In the genomic region with DNA sequence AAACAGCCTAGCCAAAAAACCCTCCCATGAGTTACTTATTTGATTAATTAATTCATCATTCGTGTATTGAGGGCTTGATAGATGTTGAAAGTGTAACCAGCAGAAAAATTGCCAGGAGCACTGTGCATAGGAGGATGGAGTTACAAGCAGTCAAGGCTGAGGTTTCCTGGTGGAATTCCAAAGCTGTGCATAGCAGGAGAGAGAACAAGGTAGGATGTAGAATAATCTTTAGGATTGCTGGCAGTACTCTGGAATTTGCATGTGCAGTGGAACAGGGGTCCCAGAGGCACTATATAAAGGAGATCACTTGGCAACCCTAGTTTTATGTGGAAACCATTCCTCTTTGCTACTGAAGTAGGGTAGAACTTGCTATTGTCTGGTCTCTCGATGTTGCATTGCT, we compare ENCODE assay signal across 30 mouse cellular contexts.
"Had no signal": no experiment of that assay in that cellular context is flagged by ENCODE, and none has a peak within 500 bp of the region (broad histone marks: within the 10 kb centered on the region; RNA-seq: fewer than 3 reads in every experiment).

No protein-coding gene starts in this region.

- H3K9ac ChIP-seq: limb, embryonic 12.5 days; limb, embryonic 15.5 days; liver, embryonic 12.5 days; liver, embryonic 13.5 days; liver, embryonic 14.5 days; liver, embryonic 15.5 days; liver, postnatal 0 days; lung, embryonic 14.5 days; lung, embryonic 15.5 days; midbrain, embryonic 12.5 days; midbrain, embryonic 13.5 days; midbrain, embryonic 15.5 days; neural tube, embryonic 12.5 days had no signal

- ATAC-seq: liver, embryonic 12.5 days; liver, postnatal 0 days; lung, postnatal 0 days; midbrain, embryonic 16.5 days had no signal

- H3K36me3 ChIP-seq: limb, embryonic 12.5 days; limb, embryonic 15.5 days; liver, embryonic 12.5 days; liver, embryonic 13.5 days; liver, embryonic 15.5 days; lung, embryonic 15.5 days; midbrain, embryonic 10.5 days; midbrain, embryonic 12.5 days; midbrain, embryonic 13.5 days; midbrain, embryonic 15.5 days; neural tube, embryonic 12.5 days had no signal

- H3K9me3 ChIP-seq: limb, embryonic 12.5 days; limb, embryonic 15.5 days; liver, embryonic 12.5 days; liver, embryonic 13.5 days; liver, embryonic 15.5 days; lung, embryonic 15.5 days; megakaryocyte, embryonic 14.5 days; midbrain, embryonic 10.5 days; midbrain, embryonic 12.5 days; midbrain, embryonic 13.5 days; midbrain, embryonic 15.5 days; neural tube, embryonic 12.5 days had no signal

- H3K4me3 ChIP-seq: left cerebral cortex, adult 2 months; limb, embryonic 12.5 days; limb, embryonic 15.5 days; liver, embryonic 12.5 days; liver, embryonic 13.5 days; liver, embryonic 15.5 days; lung, embryonic 15.5 days; megakaryocyte, embryonic 14.5 days; midbrain, embryonic 10.5 days; midbrain, embryonic 12.5 days; midbrain, embryonic 13.5 days; midbrain, embryonic 15.5 days; myocyte; neural tube, embryonic 12.5 days had no signal

- H3K27me3 ChIP-seq: limb, embryonic 12.5 days; limb, embryonic 15.5 days; liver, embryonic 12.5 days; liver, embryonic 13.5 days; liver, embryonic 15.5 days; lung, embryonic 15.5 days; megakaryocyte, embryonic 14.5 days; midbrain, embryonic 12.5 days; midbrain, embryonic 13.5 days; midbrain, embryonic 15.5 days; neural tube, embryonic 12.5 days had no signal

- H3K27ac ChIP-seq: left cerebral cortex, adult 2 months; limb, embryonic 12.5 days; limb, embryonic 15.5 days; liver, embryonic 12.5 days; liver, embryonic 13.5 days; liver, embryonic 14.5 days; liver, embryonic 15.5 days; lung, embryonic 15.5 days; macrophage; midbrain, embryonic 10.5 days; midbrain, embryonic 12.5 days; midbrain, embryonic 13.5 days; midbrain, embryonic 15.5 days; neural tube, embryonic 12.5 days had no signal

- H3K4me2 ChIP-seq: limb, embryonic 12.5 days; limb, embryonic 15.5 days; liver, embryonic 11.5 days; liver, embryonic 12.5 days; liver, embryonic 13.5 days; liver, embryonic 15.5 days; lung, embryonic 14.5 days; lung, embryonic 15.5 days; midbrain, embryonic 11.5 days; midbrain, embryonic 12.5 days; midbrain, embryonic 13.5 days; midbrain, embryonic 15.5 days; neural tube, embryonic 12.5 days had no signal

- H3K4me1 ChIP-seq: limb, embryonic 12.5 days; liver, embryonic 12.5 days; liver, embryonic 13.5 days; liver, embryonic 15.5 days; midbrain, embryonic 10.5 days; midbrain, embryonic 12.5 days; midbrain, embryonic 15.5 days; neural tube, embryonic 12.5 days had no signal

- DNase-seq: left cerebral cortex, postnatal 4 days; liver; liver, embryonic 13.5 days; liver, postnatal 0 days; lung, adult 18-20 months; lung, adult 2 months; lung, embryonic 14.5 days; lung, postnatal 10 days; lung, postnatal 14 days; lung, postnatal 36 days; lung, postnatal 4 days had no signal
